Mouse (Mus musculus) limb, embryonic 13.5 days (tissue): ENCODE measurements around the gene Plcb4. TPM values are rescaled to one million over a fixed set of nuclear protein-coding genes. Genes with fewer than 3 reads are reported as not detected.

Experiments used
- ATAC-seq: fragments of 200-750 bp; cut with Nextera tagmentation; 2 replicates; pipeline ENCODE4 v1.8.0; 2017; ENCODE audit warnings: low read depth, moderate number of reproducible peaks, moderate TSS enrichment; ENCODE audit not compliant: low FRiP score
- H3K27ac ChIP-seq: fragments of 300-500 bp; sonication (generic); 2 replicates; pipeline ENCODE4 v1.5.1; 2015; ENCODE audit warnings: inconsistent platforms, mild to moderate bottlenecking, moderate library complexity
- H3K27me3 ChIP-seq: fragments of 300-500 bp; sonication (generic); 2 replicates; pipeline ENCODE4 v1.6.1; 2015; ENCODE audit warnings: mild to moderate bottlenecking, inconsistent platforms
- H3K36me3 ChIP-seq: fragments of 300-500 bp; sonication (generic); 2 replicates; pipeline ENCODE4 v1.6.1; 2015; ENCODE audit warnings: inconsistent platforms, mild to moderate bottlenecking, moderate library complexity
- H3K4me1 ChIP-seq: fragments of 300-500 bp; sonication (generic); 2 replicates; pipeline ENCODE4 v1.6.1; 2015; ENCODE audit warnings: inconsistent platforms
- H3K4me2 ChIP-seq: fragments of 300-500 bp; sonication (generic); replicated peaks from 2 replicates; pipeline ENCODE4 v1.6.1; 2015; ENCODE audit warnings: inconsistent platforms, mild to moderate bottlenecking, moderate library complexity
- H3K4me3 ChIP-seq: fragments of 300-500 bp; sonication (generic); 2 replicates; pipeline ENCODE4 v1.5.1; 2015; ENCODE audit warnings: moderate library complexity, mild to moderate bottlenecking, inconsistent platforms
- H3K9ac ChIP-seq: fragments of 300-500 bp; sonication (generic); 2 replicates; pipeline ENCODE4 v1.6.1; 2015; ENCODE audit warnings: mild to moderate bottlenecking, inconsistent platforms
- H3K9me3 ChIP-seq: fragments of 300-500 bp; sonication (generic); 2 replicates; pipeline ENCODE4 v1.6.1; 2016; ENCODE audit warnings: inconsistent platforms
- WGBS: fragments of 180-500 bp; shearing (Covaris S2); methylation state at CpG from one replicate; pipeline ENCODE4 v1.1.7; 2015; 5-methylcytosine and 5-hydroxymethylcytosine counted together
- polyA plus RNA-seq: library from polyadenylated mRNA; unstranded; fragments of >200 nt; fragmentation: Nextera tagmentation; extraction: Ambion mirVana; gene quantifications from 2 replicates; pipeline ENCODE4 v1.2.1, GENCODE M21; 2015

The Plcb4 gene
- polyA plus RNA-seq, 1 experiment from 2014 or later, result 19.1 TPM

DNA sequence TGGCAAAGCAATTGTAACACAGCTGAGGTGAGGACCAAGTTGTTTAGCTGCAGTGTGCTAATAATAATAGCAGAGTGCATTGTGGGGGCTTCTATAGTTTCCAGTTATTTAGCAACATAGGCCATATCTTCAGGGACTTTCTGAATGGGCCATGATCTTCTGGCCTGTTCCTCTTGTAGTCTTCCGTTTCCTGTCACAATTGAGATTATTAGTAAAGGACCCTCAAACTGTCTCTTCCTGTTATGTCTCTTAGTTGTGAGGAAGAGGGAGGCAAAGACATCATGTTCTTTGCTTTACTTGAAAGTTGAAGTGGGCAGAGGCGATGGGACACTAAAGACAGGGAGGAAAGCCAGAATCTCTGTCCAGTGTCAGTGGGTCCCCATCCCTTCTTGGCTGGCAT lies 195.2 kb downstream of the Plcb4 start:
- H3K9me3 ChIP-seq, result 0 out of 2 replicates have a peak, but pooled peaks cover 2% of the 10 kb centered on the region
- 85% methylated on average over 2 of the region's 2 CpGs for WGBS
- no peak for ATAC-seq

DNA sequence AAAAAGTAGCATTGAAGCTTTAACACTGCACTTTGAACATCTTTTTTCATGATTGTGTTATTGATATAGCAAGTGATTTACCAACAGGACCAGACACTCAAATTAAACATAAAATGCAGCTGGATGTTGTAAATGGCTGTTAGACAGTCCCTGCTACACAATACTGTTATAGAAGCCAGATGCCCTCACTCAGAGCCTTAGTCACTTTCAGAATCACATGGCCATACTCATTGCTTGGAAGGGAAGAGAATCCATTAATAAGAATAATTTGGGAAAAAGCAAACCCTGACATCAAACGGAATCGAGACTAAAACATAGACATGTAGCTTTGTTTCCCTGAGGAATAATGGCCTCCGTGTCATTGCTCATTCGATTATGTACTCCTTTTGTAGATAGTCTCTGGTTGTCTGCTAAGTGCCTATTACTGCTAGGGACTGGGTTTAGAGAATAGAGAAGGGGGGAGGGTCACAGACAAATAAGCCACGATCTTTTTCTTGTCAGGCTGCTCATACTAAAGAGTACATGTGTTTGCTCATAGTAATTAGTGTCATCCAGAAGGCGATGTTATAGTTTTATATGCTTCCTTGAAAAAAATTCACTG lies 197.2 kb downstream of the Plcb4 start:
- H3K27me3 ChIP-seq, result no peaks in the 10 kb centered on the region
- peaks cover 12% of the 10 kb centered on the region for H3K4me1 ChIP-seq
- H3K27ac ChIP-seq, result no peak overlapping the region
- no peak overlapping the region for H3K9ac ChIP-seq
- 0 out of 2 replicates have a peak, but pooled peaks cover 2% of the 10 kb centered on the region for H3K9me3 ChIP-seq
- no peak overlapping the region for H3K4me2 ChIP-seq
- H3K36me3 ChIP-seq, result no peaks in the 10 kb centered on the region
- WGBS, result 59% methylated on average over 6 of the region's 6 CpGs
- ATAC-seq, result no peak
- H3K4me3 ChIP-seq, result no peak overlapping the region

More for the DNA sequence above, 195.2 kb downstream of the Plcb4 start:
- Histone ChIP-seq H3K27me3 (no peaks in the 10 kb centered on the region), H3K27ac (no peak overlapping the region), H3K9ac (no peak overlapping the region), H3K36me3 (no peaks in the 10 kb centered on the region), H3K4me3 (no peak overlapping the region), H3K4me1 (peaks cover 12% of the 10 kb centered on the region), H3K4me2 (no peak overlapping the region)

DNA sequence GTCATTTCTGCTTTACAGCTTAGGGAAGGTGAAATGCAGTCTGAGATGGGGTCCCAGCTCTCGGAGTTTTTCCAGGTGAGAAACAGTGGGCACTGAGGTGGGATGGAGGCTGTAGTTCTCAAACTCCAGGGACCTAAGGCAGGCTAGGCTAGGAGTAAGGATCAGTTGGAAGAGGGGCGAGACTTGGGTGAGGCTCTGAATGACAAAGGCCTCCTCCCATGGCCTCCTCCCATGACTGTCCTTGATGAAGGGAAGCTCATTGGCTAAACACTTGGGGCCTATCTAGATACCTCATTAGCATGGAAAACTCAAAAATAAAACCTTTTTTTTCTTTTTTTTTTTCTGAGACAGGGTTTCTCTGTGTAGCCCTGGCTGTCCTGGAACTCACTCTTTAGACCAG lies 198.0 kb downstream of the Plcb4 start:
- H3K4me2 ChIP-seq, result no peak overlapping the region

DNA sequence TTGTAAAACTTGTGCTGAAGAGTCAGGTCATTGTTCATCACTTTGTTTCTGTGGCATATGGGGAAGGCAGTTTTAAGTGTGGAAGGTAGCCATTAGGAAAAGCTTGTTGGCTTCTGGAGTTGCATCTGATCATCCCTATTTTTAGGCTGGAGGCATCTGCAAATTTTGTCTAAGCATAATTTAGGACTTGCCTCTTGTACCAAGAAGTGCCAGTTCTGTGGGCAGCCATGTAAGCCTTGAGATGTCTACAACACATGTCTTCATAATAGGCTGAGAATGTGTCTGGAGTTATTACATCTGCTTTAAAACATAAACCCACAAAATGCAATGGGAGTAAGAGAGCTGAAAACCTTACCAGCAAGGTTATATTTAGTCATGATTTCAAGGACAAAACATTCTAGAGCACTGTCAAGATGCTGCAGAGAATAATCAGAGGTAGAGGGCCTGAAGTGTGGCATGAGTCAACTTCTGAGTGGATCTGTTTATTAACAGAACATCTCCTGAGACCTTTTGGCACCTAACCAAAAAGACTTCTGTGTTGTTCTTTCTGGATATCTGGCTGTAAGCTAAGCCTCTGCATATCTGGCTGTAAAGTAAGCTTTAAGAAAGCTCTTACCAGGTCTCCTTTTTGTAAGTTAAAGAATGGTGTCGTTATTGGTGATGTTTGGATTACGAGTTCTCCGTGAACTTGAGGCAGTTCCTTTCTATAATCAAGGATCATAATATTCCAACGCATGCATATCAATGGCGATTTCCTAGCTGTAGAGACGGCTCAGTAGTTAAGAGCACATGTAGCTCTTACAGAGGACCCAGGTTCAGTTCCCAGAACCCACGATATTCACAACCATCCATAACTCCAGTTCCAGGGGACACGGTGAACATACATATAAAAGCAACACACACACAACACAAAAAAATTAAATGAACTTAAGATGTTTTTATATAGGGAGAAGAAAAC lies 203.0 kb downstream of the Plcb4 start:
- 72% methylated on average over 8 of the region's 8 CpGs for WGBS
- Histone ChIP-seq H3K27ac (no peak overlapping the region), H3K27me3 (no peaks in the 10 kb centered on the region), H3K4me2 (no peak overlapping the region), H3K9me3 (no peaks in the 10 kb centered on the region), H3K4me3 (no peak overlapping the region), H3K4me1 (peaks cover 9% of the 10 kb centered on the region), H3K9ac (no peak overlapping the region), H3K36me3 (no peaks in the 10 kb centered on the region)
- ATAC-seq, result no peak

More for the DNA sequence above, 198.0 kb downstream of the Plcb4 start:
- no peak for ATAC-seq
- H3K9ac ChIP-seq, result no peak overlapping the region
- H3K9me3 ChIP-seq, result 0 out of 2 replicates have a peak, but pooled peaks cover 2% of the 10 kb centered on the region
- WGBS, result 88% methylated on average over 2 of the region's 2 CpGs
- no peak overlapping the region for H3K4me3 ChIP-seq
- no peaks in the 10 kb centered on the region for H3K36me3 ChIP-seq
- H3K27ac ChIP-seq, result no peak overlapping the region
- peaks cover 12% of the 10 kb centered on the region for H3K4me1 ChIP-seq
- H3K27me3 ChIP-seq, result no peaks in the 10 kb centered on the region

DNA sequence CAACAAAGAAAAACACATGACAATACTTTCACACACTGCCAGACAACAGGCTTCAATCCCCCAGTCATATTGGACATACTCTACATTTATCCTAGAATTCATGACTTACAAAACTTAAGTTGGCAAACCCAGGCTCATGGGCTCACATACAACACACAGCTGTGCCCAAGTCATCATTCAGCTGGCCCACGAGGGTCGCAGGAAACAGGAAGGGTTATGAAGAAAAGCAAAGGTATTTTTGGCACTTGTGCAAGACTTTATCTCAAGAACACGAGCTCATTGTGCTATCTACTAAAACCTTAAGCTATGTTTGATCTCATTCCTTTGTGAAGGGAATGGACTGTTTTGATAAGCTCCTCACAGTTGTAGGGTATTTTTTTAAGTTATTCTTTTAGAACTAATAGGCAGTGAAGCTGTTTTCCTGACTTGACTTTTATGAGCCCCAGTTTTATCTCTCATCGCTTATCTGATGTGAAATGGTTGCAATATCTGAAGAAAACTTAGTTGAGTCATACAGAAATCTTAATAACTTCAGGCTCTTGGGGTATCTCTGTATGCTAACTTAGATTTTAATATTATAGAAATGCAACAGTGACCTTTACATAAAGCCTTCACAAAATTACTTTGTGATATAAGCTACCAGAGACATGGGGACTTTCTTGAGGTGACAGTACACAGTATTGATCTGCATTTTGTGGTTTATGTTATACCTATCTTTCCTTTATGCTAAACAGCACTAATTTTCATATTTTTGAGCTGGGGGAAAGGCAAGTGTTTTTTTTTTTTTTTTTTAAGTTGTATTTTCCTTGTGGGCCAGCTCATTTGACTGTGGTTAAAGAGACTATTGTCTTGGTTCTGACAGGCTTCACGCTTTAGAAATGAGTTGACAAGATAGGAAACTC lies 203.9 kb downstream of the Plcb4 start:
- H3K27me3 ChIP-seq, result no peaks in the 10 kb centered on the region
- WGBS, result 79% methylated on average over 5 of the region's 5 CpGs
- no peak overlapping the region for H3K4me3 ChIP-seq
- H3K9ac ChIP-seq, result no peak overlapping the region
- H3K4me1 ChIP-seq, result peaks cover 11% of the 10 kb centered on the region
- no peaks in the 10 kb centered on the region for H3K9me3 ChIP-seq
- ATAC-seq, result no peak
- no peak overlapping the region for H3K4me2 ChIP-seq
- H3K36me3 ChIP-seq, result no peaks in the 10 kb centered on the region
- H3K27ac ChIP-seq, result no peak overlapping the region

DNA sequence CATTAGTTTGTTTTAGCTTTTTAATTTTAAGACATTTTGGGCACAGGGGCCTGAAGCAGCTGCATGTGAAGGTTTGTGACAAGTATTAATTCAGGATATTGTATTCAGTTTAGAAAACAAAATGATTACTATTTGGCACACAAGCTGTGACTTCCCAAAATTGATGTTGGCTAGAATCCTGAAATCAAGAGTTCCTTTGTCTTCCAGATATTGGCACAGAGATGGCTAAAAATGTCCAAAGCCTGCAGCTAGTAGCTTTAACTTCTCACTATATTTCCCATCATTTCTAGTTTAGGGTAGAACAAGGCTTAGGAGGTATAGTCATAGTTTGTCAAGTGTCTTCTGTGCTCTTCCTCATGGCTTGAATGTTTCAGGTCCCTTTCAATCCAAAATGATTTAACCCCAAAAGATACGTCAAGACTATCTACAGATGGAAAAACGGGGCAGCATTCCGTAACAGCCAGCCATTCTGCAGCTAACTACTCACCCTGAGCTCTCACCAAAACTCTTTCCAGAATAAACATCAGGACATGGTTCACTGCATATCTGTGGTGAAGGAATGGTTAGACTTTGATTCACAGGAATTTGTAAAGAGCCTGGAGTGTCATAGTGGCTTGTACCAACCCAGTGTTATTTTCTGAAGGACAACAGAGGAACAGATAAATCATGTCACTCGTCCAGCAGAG lies 204.7 kb downstream of the Plcb4 start:
- Histone ChIP-seq H3K36me3 (no peaks in the 10 kb centered on the region), H3K9me3 (no peaks in the 10 kb centered on the region), H3K27me3 (no peaks in the 10 kb centered on the region), H3K9ac (no peak overlapping the region), H3K4me1 (peaks cover 11% of the 10 kb centered on the region), H3K4me2 (no peak overlapping the region), H3K27ac (no peak overlapping the region), H3K4me3 (no peak overlapping the region)
- no peak for ATAC-seq
- WGBS, result 86% methylated on average over 4 of the region's 4 CpGs

DNA sequence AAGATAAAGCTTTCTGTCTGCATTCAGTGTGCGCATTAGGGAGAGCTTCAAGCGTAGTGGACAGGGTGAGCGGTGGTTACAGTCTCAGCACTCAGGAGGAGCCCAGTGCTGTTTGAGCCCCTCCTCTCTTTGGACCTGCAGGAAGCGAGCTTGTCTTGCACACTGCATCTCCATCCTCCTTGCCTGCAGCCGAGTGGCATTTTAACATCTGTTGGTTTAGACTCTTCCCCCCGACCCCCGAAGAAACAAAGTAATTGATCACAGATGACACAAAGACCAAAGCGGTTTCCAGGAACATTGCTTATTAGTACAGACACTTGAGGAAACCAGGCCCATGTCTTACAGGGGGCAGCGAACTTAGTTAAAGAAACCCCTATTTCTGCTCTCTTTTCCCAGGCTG lies 207.6 kb downstream of the Plcb4 start:
- Histone ChIP-seq H3K36me3 (no peaks in the 10 kb centered on the region), H3K4me2 (peak overlapping the region; percentile 14; the same call in 1 of the 2 replicates), H3K27me3 (no peaks in the 10 kb centered on the region), H3K4me3 (no peak overlapping the region), H3K4me1 (peaks cover 11% of the 10 kb centered on the region), H3K9ac (no peak overlapping the region), H3K27ac (no peak overlapping the region; the same call in 1 of the 2 replicates), H3K9me3 (no peaks in the 10 kb centered on the region)
- WGBS, result 8% methylated on average over 9 of the region's 9 CpGs
- peak; percentile 64; the same call in 1 of the 2 replicates for ATAC-seq

DNA sequence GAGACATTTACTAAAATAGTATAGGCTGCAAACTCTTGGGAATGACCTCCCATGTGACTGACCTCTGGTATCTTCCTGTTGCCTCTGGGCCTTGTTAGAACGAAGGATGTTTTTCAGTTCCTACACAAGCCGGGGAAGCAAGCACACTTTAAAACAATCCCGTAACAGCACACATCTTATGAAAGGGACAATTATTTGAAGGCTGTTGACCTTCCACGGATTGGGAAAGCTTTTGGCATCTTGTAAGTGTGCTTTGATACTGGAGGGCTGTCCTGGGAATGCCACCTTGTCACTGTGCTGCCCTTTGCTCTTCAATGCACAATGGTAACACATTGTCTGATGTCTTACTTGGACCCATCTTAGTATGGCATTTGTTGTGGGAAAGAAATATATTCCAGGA lies 208.0 kb downstream of the Plcb4 start:
- no peaks in the 10 kb centered on the region for H3K9me3 ChIP-seq
- no peak overlapping the region for H3K4me2 ChIP-seq
- peaks cover 11% of the 10 kb centered on the region for H3K4me1 ChIP-seq
- ATAC-seq, result no peak
- H3K9ac ChIP-seq, result no peak overlapping the region
- 19% methylated on average over 4 of the region's 4 CpGs for WGBS
- H3K36me3 ChIP-seq, result no peaks in the 10 kb centered on the region
- no peak overlapping the region for H3K4me3 ChIP-seq
- H3K27ac ChIP-seq, result no peak overlapping the region
- no peaks in the 10 kb centered on the region for H3K27me3 ChIP-seq

DNA sequence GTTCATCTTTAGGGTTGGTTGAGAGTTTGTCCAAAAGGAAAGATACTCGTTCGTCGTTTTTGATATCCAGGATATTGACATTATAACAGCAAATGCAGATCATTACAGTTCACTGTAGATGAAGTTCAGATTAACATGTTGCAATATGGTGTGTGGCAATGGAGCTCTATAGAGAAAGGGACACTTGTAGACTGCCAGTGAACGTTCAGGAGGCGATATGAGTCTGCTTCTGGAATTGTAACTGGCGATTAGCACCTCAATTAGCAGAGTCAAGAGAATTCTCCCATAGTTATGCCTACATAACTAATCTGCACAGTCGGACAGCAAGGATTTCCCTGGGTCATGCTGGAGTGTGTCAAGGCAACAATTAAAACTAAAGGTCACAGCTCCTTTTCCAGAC lies 210.8 kb downstream of the Plcb4 start:
- no peak overlapping the region for H3K4me2 ChIP-seq
- no peaks in the 10 kb centered on the region for H3K36me3 ChIP-seq
- no peak overlapping the region for H3K4me3 ChIP-seq
- no peak overlapping the region for H3K9ac ChIP-seq
- H3K4me1 ChIP-seq, result peaks cover 11% of the 10 kb centered on the region
- WGBS, result 75% methylated on average over 7 of the region's 7 CpGs
- H3K27me3 ChIP-seq, result no peaks in the 10 kb centered on the region
- ATAC-seq, result no peak
- H3K9me3 ChIP-seq, result no peaks in the 10 kb centered on the region
- no peak overlapping the region for H3K27ac ChIP-seq

DNA sequence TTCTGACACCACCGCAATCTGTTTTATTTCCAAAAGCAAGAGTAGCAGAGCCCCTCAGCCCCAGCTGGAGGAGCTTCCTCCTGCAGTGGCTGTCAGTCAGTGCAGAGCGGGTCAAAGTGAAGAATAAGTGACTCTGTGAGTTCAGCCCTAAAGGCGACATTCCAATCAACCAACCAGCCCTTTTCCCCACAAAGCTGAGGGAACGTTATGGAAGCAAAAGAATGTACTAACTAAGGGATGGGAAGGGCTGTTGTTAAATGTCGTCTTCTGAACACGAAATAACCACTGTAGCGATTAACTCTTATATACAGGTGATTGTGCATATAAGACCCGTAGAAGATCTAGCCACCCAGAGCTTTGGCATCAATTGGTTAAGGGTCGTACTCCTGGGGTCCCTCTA lies 214.3 kb downstream of the Plcb4 start:
- no peak overlapping the region for H3K9ac ChIP-seq
- H3K27me3 ChIP-seq, result no peaks in the 10 kb centered on the region
- H3K4me3 ChIP-seq, result no peak overlapping the region
- no peaks in the 10 kb centered on the region for H3K4me1 ChIP-seq
- H3K27ac ChIP-seq, result no peak overlapping the region
- no peaks in the 10 kb centered on the region for H3K9me3 ChIP-seq
- 80% methylated on average over 9 of the region's 9 CpGs for WGBS
- no peak overlapping the region for H3K4me2 ChIP-seq
- H3K36me3 ChIP-seq, result no peaks in the 10 kb centered on the region
- no peak for ATAC-seq

DNA sequence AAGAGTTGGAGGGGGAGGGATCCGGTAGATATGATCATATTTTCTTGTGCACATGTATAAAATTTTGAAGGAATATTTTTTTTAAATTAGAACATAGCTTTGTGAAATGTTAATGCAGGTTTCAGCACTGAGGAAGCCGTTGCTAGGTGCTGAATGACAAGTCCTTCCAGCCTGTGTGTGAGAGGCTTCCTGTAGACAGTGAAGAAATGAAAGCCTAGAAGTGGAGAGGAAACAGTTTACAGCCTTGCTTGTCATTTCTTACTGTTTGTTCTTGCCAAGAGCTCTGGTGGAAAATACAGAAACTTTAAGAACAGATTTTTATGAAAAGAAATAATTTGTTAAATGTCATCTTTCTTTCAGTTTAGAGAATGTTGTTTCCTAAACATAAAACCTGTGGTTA lies 214.9 kb downstream of the Plcb4 start:
- no peaks in the 10 kb centered on the region for H3K27me3 ChIP-seq
- no peak for ATAC-seq
- 63% methylated on average over 2 of the region's 2 CpGs for WGBS
- H3K27ac ChIP-seq, result no peak overlapping the region
- H3K9me3 ChIP-seq, result no peaks in the 10 kb centered on the region
- no peak overlapping the region for H3K4me3 ChIP-seq
- no peak overlapping the region for H3K4me2 ChIP-seq
- no peak overlapping the region for H3K9ac ChIP-seq
- H3K4me1 ChIP-seq, result no peaks in the 10 kb centered on the region
- H3K36me3 ChIP-seq, result no peaks in the 10 kb centered on the region
